Mouse (Mus musculus): ENCODE results near the gene Tmem189. TPM values are rescaled to one million over a fixed set of nuclear protein-coding genes. Genes with fewer than 3 reads are reported as not detected.

The Tmem189 gene
- polyA plus RNA-seq (2014; fragmentation: Nextera tagmentation; extraction: Ambion mirVana) = 37.9 and 52.8 TPM in 2 replicates

DNA sequence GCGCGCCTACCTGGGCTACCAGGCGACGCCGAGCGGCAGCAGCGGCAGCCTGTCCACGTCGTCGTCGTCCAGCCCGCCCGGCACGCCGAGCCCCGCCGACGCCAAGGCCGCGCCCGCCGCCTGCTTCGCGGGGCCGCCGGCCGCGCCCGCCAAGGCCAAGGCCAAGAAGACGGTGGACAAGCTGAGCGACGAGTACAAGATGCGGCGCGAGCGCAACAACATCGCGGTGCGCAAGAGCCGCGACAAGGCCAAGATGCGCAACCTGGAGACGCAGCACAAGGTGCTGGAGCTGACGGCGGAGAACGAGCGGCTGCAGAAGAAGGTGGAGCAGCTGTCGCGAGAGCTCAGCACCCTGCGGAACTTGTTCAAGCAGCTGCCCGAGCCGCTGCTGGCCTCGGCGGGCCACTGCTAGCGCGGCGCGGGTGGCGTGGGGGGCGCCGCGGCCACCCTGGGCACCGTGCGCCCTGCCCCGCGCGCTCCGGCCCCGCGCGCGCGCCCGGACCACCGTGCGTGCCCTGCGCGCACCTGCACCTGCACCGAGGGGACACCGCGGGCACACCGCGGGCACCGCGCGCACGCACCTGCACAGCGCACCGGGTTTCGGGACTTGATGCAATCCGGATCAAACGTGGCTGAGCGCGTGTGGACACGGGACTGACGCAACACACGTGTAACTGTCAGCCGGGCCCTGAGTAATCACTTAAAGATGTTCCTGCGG is at the start of gene Tmem189:
TSS of gene Tmem189 (minus strand) at position 322 of the 718 bp plus-strand sequence.
- H3K9ac ChIP-seq (ENCODE audit: low read depth, low read length) = peak within 1 kb of the TSS; percentile 73
- H3K27me3 ChIP-seq (ENCODE audit: control insufficient read depth, insufficient read depth, low read length) = peaks cover 7% of the 10 kb centered on the region; the same call in 1 of the 2 replicates
- peak within 1 kb of the TSS; percentile 98 for H3K4me2 ChIP-seq (replicated peaks; ENCODE audit: low read depth, low read length)
- H3K36me3 ChIP-seq (ENCODE audit: control insufficient read depth, insufficient read depth, low read length) = no peaks in the 10 kb centered on the region
- peak within 1 kb of the TSS; percentile 67 for H3K4me3 ChIP-seq (ENCODE audit: low read length)
- no peak for ATAC-seq (ENCODE audit: low FRiP score, low TSS enrichment)
- peaks cover 9% of the 10 kb centered on the region; the same call in 1 of the 2 replicates for H3K4me1 ChIP-seq (ENCODE audit: control insufficient read depth, insufficient read depth, low read length)
- WGBS = under 1% methylated on average over 81 of the region's 99 CpGs
- no peaks in the 10 kb centered on the region for H3K9me3 ChIP-seq (ENCODE audit: control insufficient read depth, low read length)
- peak within 1 kb of the TSS; percentile 38; the same call in 1 of the 2 replicates for H3K27ac ChIP-seq (ENCODE audit: low read depth, low read length)

DNA sequence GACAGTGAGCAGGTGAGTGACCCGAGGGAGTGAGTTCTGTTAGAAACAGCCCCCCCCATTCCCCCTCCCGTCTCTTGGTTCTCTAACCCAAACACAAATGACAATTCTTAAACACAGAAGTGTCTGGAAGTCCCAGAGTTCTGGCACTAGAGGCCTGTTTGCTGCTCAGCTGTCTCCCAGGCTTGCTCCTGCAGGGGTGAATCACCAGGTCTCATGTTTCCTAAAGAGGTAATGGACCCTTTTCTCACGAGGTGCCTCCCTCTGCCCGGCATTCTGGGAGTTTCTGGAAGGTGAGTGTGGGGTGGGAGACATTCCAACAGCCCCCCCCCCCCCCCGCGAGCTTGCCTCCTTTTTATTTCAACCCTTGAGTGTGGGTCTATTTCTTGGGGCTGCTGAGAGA is 49.4 kb upstream of the Tmem189 start:
- ATAC-seq (ENCODE audit: low FRiP score, low TSS enrichment) = no peak
- 12% methylated on average over 4 of the region's 6 CpGs for WGBS
- H3K27ac ChIP-seq (ENCODE audit: low read depth, low read length) = no peak overlapping the region

DNA sequence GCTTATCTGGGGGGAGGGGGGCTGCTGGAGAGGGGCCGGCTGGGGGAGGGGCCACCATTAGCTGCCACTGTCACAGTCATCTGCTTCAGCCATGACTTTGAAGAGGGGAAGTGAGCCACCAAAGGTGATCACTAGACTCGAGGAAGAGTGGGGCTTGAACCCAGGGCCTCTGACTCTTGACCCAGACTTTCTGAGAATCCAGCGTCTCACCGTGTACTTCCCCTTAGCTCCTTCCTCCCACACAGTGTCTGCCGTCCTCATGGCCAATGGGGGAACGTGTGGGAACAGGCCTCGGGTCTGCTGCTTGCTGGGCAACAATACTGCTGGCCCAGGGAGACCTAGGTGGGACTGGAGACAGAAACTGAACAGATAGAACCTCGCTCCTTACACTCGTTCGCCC is 45.2 kb upstream of the Tmem189 start:
- 51% methylated on average over 10 of the region's 10 CpGs for WGBS

More for the DNA sequence above, 49.4 kb upstream of the Tmem189 start:
- Histone ChIP-seq H3K36me3 (ENCODE audit: control insufficient read depth, insufficient read depth, low read length) (no peaks in the 10 kb centered on the region), H3K9ac (ENCODE audit: low read depth, low read length) (no peak overlapping the region), H3K4me1 (ENCODE audit: control insufficient read depth, insufficient read depth, low read length) (peaks cover 6% of the 10 kb centered on the region), H3K9me3 (ENCODE audit: control insufficient read depth, low read length) (no peaks in the 10 kb centered on the region), H3K4me2 (replicated peaks; ENCODE audit: low read depth, low read length) (no peak overlapping the region), H3K27me3 (ENCODE audit: control insufficient read depth, insufficient read depth, low read length) (no peaks in the 10 kb centered on the region), H3K4me3 (ENCODE audit: low read length) (no peak overlapping the region)

DNA sequence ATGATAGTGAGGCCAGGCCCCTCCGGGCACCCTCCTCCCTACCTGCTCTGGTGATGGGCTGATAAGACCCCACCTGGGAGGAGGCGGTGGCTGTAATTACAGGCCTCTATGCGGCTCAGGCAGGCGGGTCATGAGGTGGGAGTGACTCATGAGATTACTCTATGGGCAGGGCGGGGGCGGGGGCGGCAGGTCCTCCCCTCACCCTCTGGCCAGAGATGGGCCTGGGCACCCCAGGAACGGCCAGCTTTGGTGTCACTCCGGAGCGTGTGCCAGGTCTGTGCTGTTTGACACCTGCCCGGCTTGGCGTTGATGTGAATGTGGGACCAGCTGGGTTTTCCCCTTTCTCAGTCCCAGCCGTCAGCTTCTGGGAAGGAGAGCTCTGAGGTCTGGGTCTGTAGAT is 41.5 kb upstream of the Tmem189 start:
- H3K36me3 ChIP-seq (ENCODE audit: control insufficient read depth, insufficient read depth, low read length) = no peaks in the 10 kb centered on the region
- H3K27me3 ChIP-seq (ENCODE audit: control insufficient read depth, insufficient read depth, low read length) = no peaks in the 10 kb centered on the region
- peak; percentile 10; the same call in 1 of the 2 replicates for ATAC-seq (ENCODE audit: low FRiP score, low TSS enrichment)
- H3K27ac ChIP-seq (ENCODE audit: low read depth, low read length) = no peak overlapping the region
- H3K9me3 ChIP-seq (ENCODE audit: control insufficient read depth, low read length) = no peaks in the 10 kb centered on the region
- 0 out of 2 replicates have a peak, but pooled peaks cover 7% of the 10 kb centered on the region for H3K4me1 ChIP-seq (ENCODE audit: control insufficient read depth, insufficient read depth, low read length)
- 49% methylated on average over 13 of the region's 13 CpGs for WGBS
- H3K4me3 ChIP-seq (ENCODE audit: low read length) = no peak overlapping the region
- no peak overlapping the region for H3K4me2 ChIP-seq (replicated peaks; ENCODE audit: low read depth, low read length)
- H3K9ac ChIP-seq (ENCODE audit: low read depth, low read length) = no peak overlapping the region

More for the DNA sequence above, 45.2 kb upstream of the Tmem189 start:
- Histone ChIP-seq H3K9ac (ENCODE audit: low read depth, low read length) (no peak overlapping the region), H3K9me3 (ENCODE audit: control insufficient read depth, low read length) (no peaks in the 10 kb centered on the region), H3K27ac (ENCODE audit: low read depth, low read length) (no peak overlapping the region), H3K36me3 (ENCODE audit: control insufficient read depth, insufficient read depth, low read length) (no peaks in the 10 kb centered on the region), H3K27me3 (ENCODE audit: control insufficient read depth, insufficient read depth, low read length) (no peaks in the 10 kb centered on the region), H3K4me1 (ENCODE audit: control insufficient read depth, insufficient read depth, low read length) (peaks cover 6% of the 10 kb centered on the region), H3K4me2 (replicated peaks; ENCODE audit: low read depth, low read length) (no peak overlapping the region), H3K4me3 (ENCODE audit: low read length) (no peak overlapping the region)
- ATAC-seq (ENCODE audit: low FRiP score, low TSS enrichment) = no peak

DNA sequence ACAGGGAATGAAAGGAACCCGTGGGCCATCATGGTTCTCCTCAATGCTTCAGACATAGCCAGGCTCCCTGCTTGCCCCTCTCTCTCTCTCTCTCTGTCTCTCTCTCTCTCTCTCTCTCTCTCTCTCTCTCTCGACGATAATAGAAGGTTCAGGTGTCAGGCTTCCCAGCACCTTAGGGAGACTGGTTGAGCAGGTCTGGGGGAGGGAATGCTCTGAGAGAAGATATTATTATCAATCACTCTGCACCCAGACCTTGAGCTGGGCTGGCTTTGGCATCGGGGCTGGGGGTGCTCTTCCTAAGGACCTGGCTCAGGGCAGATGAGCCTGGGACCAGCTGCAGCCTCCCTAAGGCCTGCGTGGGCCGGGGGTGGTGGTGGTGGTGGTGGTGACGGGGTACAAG is 40.4 kb upstream of the Tmem189 start:
- WGBS = 61% methylated on average over 7 of the region's 7 CpGs
- Histone ChIP-seq H3K27me3 (ENCODE audit: control insufficient read depth, insufficient read depth, low read length) (no peaks in the 10 kb centered on the region), H3K4me2 (replicated peaks; ENCODE audit: low read depth, low read length) (no peak overlapping the region), H3K4me1 (ENCODE audit: control insufficient read depth, insufficient read depth, low read length) (0 out of 2 replicates have a peak, but pooled peaks cover 7% of the 10 kb centered on the region), H3K9ac (ENCODE audit: low read depth, low read length) (no peak overlapping the region), H3K4me3 (ENCODE audit: low read length) (no peak overlapping the region), H3K36me3 (ENCODE audit: control insufficient read depth, insufficient read depth, low read length) (no peaks in the 10 kb centered on the region), H3K9me3 (ENCODE audit: control insufficient read depth, low read length) (no peaks in the 10 kb centered on the region), H3K27ac (ENCODE audit: low read depth, low read length) (no peak overlapping the region)
- no peak for ATAC-seq (ENCODE audit: low FRiP score, low TSS enrichment)

DNA sequence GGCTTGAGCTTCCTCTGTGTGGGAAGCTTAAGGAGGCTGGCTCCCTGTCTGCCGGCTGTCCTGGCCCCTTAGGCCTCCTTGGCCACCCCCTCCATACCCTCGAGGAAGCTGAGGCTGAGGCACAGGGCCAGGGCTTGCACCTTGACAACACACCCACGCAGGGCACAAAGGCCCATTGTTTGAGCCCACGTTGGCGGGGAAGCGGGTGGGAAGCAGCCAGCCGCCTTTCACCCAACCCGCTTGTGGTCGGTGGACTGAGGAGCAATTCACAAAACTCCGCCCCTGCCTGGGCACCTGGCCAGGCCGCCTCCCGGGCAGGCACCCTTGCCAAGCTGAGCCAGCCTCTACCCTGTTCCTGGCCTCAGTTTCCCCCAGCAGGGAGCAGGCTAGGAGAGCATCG is 37.5 kb upstream of the Tmem189 start:
- WGBS = 51% methylated on average over 13 of the region's 13 CpGs
- H3K27ac ChIP-seq (ENCODE audit: low read depth, low read length) = no peak overlapping the region
- no peak overlapping the region for H3K9ac ChIP-seq (ENCODE audit: low read depth, low read length)
- H3K4me2 ChIP-seq (replicated peaks; ENCODE audit: low read depth, low read length) = no peak overlapping the region
- no peaks in the 10 kb centered on the region for H3K36me3 ChIP-seq (ENCODE audit: control insufficient read depth, insufficient read depth, low read length)
- H3K27me3 ChIP-seq (ENCODE audit: control insufficient read depth, insufficient read depth, low read length) = no peaks in the 10 kb centered on the region
- H3K4me1 ChIP-seq (ENCODE audit: control insufficient read depth, insufficient read depth, low read length) = 0 out of 2 replicates have a peak, but pooled peaks cover 7% of the 10 kb centered on the region
- no peak overlapping the region for H3K4me3 ChIP-seq (ENCODE audit: low read length)
- no peaks in the 10 kb centered on the region for H3K9me3 ChIP-seq (ENCODE audit: control insufficient read depth, low read length)
- 0 out of 2 replicates have a peak, but pooled peaks have one; percentile 20 for ATAC-seq (ENCODE audit: low FRiP score, low TSS enrichment)

DNA sequence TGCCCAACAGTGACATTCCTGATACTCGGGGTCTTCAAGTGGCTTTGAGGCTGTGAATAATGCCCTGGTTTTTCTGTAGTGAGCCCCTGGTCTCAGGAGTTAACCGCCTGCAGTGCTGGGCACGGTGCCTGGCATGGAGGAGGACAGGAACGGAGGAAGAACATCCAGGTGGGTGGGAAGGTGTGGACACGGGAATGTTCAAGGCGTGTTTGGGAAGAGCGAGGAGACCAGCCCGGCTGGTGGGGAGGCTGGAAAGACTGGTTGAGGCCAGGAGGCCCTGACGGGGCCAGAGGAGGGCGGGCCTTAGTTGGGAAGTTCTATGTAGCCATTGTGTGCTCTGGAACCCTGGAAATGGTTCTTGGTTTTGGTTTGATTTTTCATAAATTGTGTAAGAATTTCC is 36.3 kb upstream of the Tmem189 start:
- no peak for ATAC-seq (ENCODE audit: low FRiP score, low TSS enrichment)
- Histone ChIP-seq H3K27me3 (ENCODE audit: control insufficient read depth, insufficient read depth, low read length) (no peaks in the 10 kb centered on the region), H3K9me3 (ENCODE audit: control insufficient read depth, low read length) (no peaks in the 10 kb centered on the region), H3K4me1 (ENCODE audit: control insufficient read depth, insufficient read depth, low read length) (0 out of 2 replicates have a peak, but pooled peaks cover 7% of the 10 kb centered on the region), H3K27ac (ENCODE audit: low read depth, low read length) (no peak overlapping the region), H3K4me2 (replicated peaks; ENCODE audit: low read depth, low read length) (no peak overlapping the region), H3K36me3 (ENCODE audit: control insufficient read depth, insufficient read depth, low read length) (no peaks in the 10 kb centered on the region), H3K9ac (ENCODE audit: low read depth, low read length) (no peak overlapping the region), H3K4me3 (ENCODE audit: low read length) (no peak overlapping the region)
- WGBS = 90% methylated on average over 10 of the region's 10 CpGs

DNA sequence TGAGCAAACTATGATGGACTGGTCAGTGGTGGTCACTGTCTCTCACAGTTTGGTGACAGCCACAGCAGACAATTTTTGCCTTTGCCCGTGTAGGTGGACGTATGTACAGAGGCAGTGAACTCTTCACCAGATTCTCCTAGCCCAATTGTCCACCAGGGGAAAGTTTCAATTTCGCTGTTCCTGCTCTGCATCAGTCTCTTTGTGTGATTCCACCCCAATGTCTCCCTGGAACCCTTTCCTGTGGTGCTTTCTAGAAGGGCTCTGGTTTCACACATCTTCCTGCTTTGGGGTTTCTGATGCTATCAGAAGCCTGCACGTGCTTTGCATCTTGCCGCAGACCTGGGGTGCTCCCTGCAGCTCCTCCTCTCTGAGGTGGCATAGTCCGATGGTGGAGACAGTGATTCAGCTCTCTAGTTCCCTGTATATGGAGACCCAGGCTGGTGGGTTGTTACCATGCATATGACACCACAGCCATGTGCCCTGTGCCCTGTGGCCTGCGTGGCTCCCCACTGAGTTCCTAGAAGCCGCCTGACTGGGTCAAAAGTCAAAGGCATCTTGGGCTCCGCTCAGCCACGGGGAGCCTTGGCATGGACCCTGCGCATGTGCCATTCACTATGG is 34.1 kb upstream of the Tmem189 start:
- no peak overlapping the region for H3K4me2 ChIP-seq (replicated peaks; ENCODE audit: low read depth, low read length)
- H3K4me3 ChIP-seq (ENCODE audit: low read length) = no peak overlapping the region
- H3K27ac ChIP-seq (ENCODE audit: low read depth, low read length) = no peak overlapping the region
- H3K9ac ChIP-seq (ENCODE audit: low read depth, low read length) = no peak overlapping the region
- H3K27me3 ChIP-seq (ENCODE audit: control insufficient read depth, insufficient read depth, low read length) = no peaks in the 10 kb centered on the region
- H3K9me3 ChIP-seq (ENCODE audit: control insufficient read depth, low read length) = no peaks in the 10 kb centered on the region
- H3K36me3 ChIP-seq (ENCODE audit: control insufficient read depth, insufficient read depth, low read length) = no peaks in the 10 kb centered on the region
- 77% methylated on average over 11 of the region's 11 CpGs for WGBS
- ATAC-seq (ENCODE audit: low FRiP score, low TSS enrichment) = no peak
- 0 out of 2 replicates have a peak, but pooled peaks cover 7% of the 10 kb centered on the region for H3K4me1 ChIP-seq (ENCODE audit: control insufficient read depth, insufficient read depth, low read length)

DNA sequence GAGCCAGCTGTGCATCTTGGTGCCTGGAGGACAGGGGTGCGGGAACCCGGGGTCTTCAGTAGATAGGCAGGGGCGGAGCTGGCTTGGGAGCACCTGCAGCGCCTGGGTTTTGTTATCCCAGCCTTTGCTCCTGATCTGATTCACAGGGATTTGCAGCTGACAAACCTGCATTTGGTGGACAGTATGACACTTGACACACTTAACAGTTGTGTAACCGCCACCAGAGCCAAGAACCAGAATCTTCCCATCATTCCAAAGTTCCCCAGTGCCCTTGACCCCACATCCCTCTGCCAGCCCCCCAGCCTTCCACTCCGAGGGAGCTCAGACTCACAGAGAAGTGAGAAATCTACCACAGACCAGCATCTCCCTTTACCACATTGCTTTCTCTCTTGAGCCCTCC is 32.9 kb upstream of the Tmem189 start:
- Histone ChIP-seq H3K4me3 (ENCODE audit: low read length) (no peak overlapping the region), H3K4me1 (ENCODE audit: control insufficient read depth, insufficient read depth, low read length) (0 out of 2 replicates have a peak, but pooled peaks cover 7% of the 10 kb centered on the region), H3K36me3 (ENCODE audit: control insufficient read depth, insufficient read depth, low read length) (no peaks in the 10 kb centered on the region), H3K27me3 (ENCODE audit: control insufficient read depth, insufficient read depth, low read length) (no peaks in the 10 kb centered on the region), H3K9ac (ENCODE audit: low read depth, low read length) (no peak overlapping the region), H3K27ac (ENCODE audit: low read depth, low read length) (no peak overlapping the region), H3K9me3 (ENCODE audit: control insufficient read depth, low read length) (no peaks in the 10 kb centered on the region), H3K4me2 (replicated peaks; ENCODE audit: low read depth, low read length) (no peak overlapping the region)
- 67% methylated on average over 6 of the region's 6 CpGs for WGBS
- ATAC-seq (ENCODE audit: low FRiP score, low TSS enrichment) = no peak

Measured in kidney, embryonic 14.5 days (tissue).